Mouse (Mus musculus): ENCODE results near the gene Slc7a15.

The Slc7a15 gene

GRCm38 (mm10) chr12:8556189-8556588, 42.7 kb downstream of the Slc7a15 start:
- DNase-seq = no peak

GRCm38 (mm10) chr12:8555419-8555818, 43.4 kb downstream of the Slc7a15 start:
- DNase-seq = no peak

GRCm38 (mm10) chr12:8547357-8547756, 51.5 kb downstream of the Slc7a15 start:
- peak; percentile 46 for DNase-seq

GRCm38 (mm10) chr12:8546801-8547200, 52.1 kb downstream of the Slc7a15 start:
- DNase-seq = no peak

- no peak for DNase-seq
These were observed 53.7 kb downstream of the Slc7a15 start for GRCm38 (mm10) chr12:8545066-8545610.

GRCm38 (mm10) chr12:8542371-8542770, 56.5 kb downstream of the Slc7a15 start:
- DNase-seq = no peak

- no peak for DNase-seq
These were observed 59.4 kb downstream of the Slc7a15 start for GRCm38 (mm10) chr12:8539471-8539870.

- no peak for DNase-seq
These were observed 61.6 kb downstream of the Slc7a15 start for GRCm38 (mm10) chr12:8537291-8537690.

GRCm38 (mm10) chr12:8536221-8536965, 62.5 kb downstream of the Slc7a15 start:
- no peak for DNase-seq

GRCm38 (mm10) chr12:8535596-8535995, 63.3 kb downstream of the Slc7a15 start:
- no peak for DNase-seq

- no peak for DNase-seq
These were observed 64.0 kb downstream of the Slc7a15 start for GRCm38 (mm10) chr12:8534915-8535314.

- no peak for DNase-seq
These were observed 71.1 kb downstream of the Slc7a15 start for GRCm38 (mm10) chr12:8527770-8528169.

GRCm38 (mm10) chr12:8527175-8527574, 71.7 kb downstream of the Slc7a15 start:
- DNase-seq = no peak

- no peak for DNase-seq
These were observed 74.8 kb downstream of the Slc7a15 start for GRCm38 (mm10) chr12:8524062-8524461.

GRCm38 (mm10) chr12:8522711-8523110, 76.2 kb downstream of the Slc7a15 start:
- DNase-seq = no peak

- peak; percentile 24 for DNase-seq
These were observed 77.4 kb downstream of the Slc7a15 start for GRCm38 (mm10) chr12:8521375-8522047.

GRCm38 (mm10) chr12:8519431-8520160, 79.3 kb downstream of the Slc7a15 start:
- no peak for DNase-seq

- no peak for DNase-seq
These were observed 87.6 kb downstream of the Slc7a15 start for GRCm38 (mm10) chr12:8511037-8511882.

GRCm38 (mm10) chr12:8510317-8510988, 88.4 kb downstream of the Slc7a15 start:
- DNase-seq = no peak

- DNase-seq = no peak
These were observed 89.2 kb downstream of the Slc7a15 start for GRCm38 (mm10) chr12:8509693-8510092.

- no peak for DNase-seq
These were observed 91.7 kb downstream of the Slc7a15 start for GRCm38 (mm10) chr12:8506954-8507707.
